Mouse (Mus musculus): Measurements from ENCODE around the gene Tusc1. TPM values are rescaled to one million over a fixed set of nuclear protein-coding genes. Genes with fewer than 3 reads are reported as not detected.

Gene Tusc1
- total RNA-seq (2022), result 1 to 10 TPM; 2.8 to 3.6 (median 3.0) TPM

- DNase-seq (ENCODE audit: low spot score), result peak; percentile 73
These were observed at the start of gene Tusc1 for GRCm38 (mm10) chr4:93335118-93336003. Gene Tusc1 (minus strand): TSS chr4:93335511.

- DNase-seq (ENCODE audit: low spot score), result no peak
These were observed 17.6 kb upstream of the Tusc1 start for GRCm38 (mm10) chr4:93352930-93353329.

GRCm38 (mm10) chr4:93344357-93344756, 9.0 kb upstream of the Tusc1 start:
- DNase-seq (ENCODE audit: low spot score), result no peak

GRCm38 (mm10) chr4:93341568-93341967, 6.3 kb upstream of the Tusc1 start:
- DNase-seq (ENCODE audit: low spot score), result no peak

DNA sequence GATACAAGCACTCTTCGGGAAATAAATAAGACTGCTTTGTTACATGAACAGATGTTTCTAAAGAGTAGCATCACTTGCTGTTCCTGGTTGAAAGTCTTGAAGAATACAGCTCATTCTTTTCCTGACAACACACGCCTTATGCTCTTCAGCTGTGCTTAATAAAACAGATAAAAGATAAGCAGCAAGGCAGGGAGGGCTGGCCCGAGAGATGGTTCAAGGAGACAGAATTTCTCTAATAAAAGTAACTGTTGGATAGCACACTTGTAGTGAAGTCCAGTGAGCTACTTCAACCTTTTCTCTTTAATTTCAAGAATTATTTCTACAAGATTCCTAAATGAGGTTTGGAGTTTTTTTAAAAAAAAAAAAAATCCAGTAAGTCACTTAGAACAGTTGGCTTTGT, 2.7 kb upstream of the Tusc1 start:
- DNase-seq (ENCODE audit: low spot score), result no peak

- peak; percentile 86 for DNase-seq (ENCODE audit: low spot score)
These were observed 634 bp downstream of the Tusc1 start for GRCm38 (mm10) chr4:93334636-93335117.

DNA sequence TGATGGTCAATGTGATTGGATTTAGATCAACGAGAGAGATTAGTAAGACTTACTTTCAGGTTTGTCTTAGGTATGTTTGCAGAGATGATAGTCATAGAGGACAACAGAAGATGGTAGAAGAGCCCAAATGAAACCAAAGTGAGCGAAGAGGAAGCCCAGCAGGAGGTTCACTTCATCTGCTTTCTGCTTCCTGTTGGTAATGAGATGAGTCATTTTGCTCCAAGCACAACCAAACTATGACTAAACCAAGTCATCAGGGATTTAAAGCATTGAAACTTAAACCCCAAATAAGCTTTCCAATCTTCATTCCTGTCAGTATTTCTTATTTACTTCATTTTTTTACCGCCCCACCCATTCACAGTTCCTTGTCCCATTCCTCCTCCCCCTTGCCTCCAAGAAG, 27.8 kb downstream of the Tusc1 start:
- DNase-seq (ENCODE audit: low spot score), result no peak

DNA sequence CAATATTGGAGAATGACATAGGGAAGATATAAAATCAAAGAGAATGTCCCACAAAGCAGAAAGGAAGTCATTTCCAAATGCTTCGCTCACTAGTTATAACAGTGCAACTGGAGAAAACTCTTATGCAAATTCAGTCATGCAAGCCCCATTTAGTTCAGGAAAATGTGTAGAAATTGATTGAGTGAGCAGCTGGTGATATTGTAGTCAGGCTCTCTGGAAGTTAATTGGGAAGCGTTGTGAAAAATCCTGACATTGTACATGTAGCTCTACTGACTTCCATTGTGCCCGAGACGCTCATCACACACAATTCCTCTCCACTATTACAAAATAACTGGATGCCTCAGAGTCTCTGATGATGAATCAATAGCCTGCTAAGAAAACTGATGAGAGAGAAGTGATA, 49.2 kb downstream of the Tusc1 start:
- no peak for DNase-seq (ENCODE audit: low spot score)

Measured in heart, adult 8-10 months (tissue).